Mouse (Mus musculus): Measurements from ENCODE around the gene Galnt18. TPM values are rescaled to one million over a fixed set of nuclear protein-coding genes. Genes with fewer than 3 reads are reported as not detected.
A peak's percentile ranks its signal among the peaks of the same experiment; 100 is the strongest.

Galnt18 gene
- polyA plus RNA-seq, 1 experiment from 2014 or later = 8.0 TPM

DNA sequence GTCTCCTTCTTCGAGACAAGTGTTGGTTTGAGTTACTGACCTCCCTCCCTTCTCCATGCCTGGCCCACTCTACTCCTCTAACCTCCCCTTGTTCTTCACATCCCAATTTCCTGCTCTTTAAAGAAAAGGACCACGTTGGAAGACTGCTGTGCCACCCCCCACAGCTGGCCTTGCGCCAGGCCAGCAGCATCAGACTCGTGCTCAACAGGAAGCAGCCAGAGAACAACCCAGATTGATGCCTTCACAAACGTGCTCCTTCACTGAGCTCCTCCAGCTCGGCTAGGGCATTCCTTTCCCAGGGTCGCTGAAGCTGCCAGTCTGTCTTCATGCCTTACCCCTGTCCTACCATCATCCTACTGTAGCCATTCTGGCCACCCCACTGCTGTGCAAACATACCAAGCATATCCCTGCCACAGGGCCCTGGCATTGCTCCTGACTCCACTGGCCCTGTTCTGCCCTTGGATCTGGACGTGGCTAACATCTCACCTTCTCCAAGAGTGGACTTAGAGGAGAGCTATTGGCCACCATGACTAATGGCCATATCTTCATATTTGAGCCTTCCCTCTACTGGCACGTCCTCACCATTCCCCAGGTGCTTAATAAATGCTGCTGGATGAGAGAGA lies 13.5 kb downstream of the Galnt18 start:
- H3K27me3 ChIP-seq = no peaks in the 10 kb centered on the region
- no peak for ATAC-seq (ENCODE audit: low FRiP score)
- no peak overlapping the region for H3K9ac ChIP-seq
- H3K4me2 ChIP-seq (replicated peaks) = no peak overlapping the region
- H3K36me3 ChIP-seq = no peaks in the 10 kb centered on the region
- H3K9me3 ChIP-seq (replicated peaks) = no peaks in the 10 kb centered on the region
- H3K4me1 ChIP-seq = peaks cover 7% of the 10 kb centered on the region; the same call in 1 of the 2 replicates
- no peak overlapping the region for H3K27ac ChIP-seq
- 75% methylated on average over 9 of the region's 9 CpGs for WGBS
- H3K4me3 ChIP-seq = no peak overlapping the region

DNA sequence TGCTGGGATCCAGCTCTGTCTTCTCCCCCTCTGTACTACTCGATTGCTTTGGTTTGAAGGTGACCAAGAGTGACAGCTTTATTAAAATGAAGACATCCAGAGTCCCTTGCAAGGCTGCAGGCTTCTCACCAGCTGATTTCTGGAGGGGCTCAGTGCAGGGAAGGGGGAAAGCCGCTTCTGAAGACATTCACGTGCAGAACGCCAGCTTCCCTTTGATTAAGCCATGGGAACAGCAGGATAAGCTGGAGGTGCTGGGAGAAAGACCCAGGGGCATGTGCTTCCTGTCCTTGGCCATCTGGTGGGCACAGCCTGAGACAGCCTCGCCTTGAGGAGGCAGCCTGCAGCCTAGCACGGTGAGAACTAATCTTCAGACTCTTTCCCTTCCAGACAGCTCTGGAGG lies 17.0 kb downstream of the Galnt18 start:
- Histone ChIP-seq H3K36me3 (no peaks in the 10 kb centered on the region), H3K27me3 (no peaks in the 10 kb centered on the region), H3K4me1 (peaks cover 22% of the 10 kb centered on the region), H3K9me3 (replicated peaks) (no peaks in the 10 kb centered on the region), H3K27ac (no peak overlapping the region), H3K9ac (no peak overlapping the region), H3K4me2 (replicated peaks) (no peak overlapping the region), H3K4me3 (no peak overlapping the region)
- no peak for ATAC-seq (ENCODE audit: low FRiP score)
- WGBS = 41% methylated on average over 6 of the region's 6 CpGs

DNA sequence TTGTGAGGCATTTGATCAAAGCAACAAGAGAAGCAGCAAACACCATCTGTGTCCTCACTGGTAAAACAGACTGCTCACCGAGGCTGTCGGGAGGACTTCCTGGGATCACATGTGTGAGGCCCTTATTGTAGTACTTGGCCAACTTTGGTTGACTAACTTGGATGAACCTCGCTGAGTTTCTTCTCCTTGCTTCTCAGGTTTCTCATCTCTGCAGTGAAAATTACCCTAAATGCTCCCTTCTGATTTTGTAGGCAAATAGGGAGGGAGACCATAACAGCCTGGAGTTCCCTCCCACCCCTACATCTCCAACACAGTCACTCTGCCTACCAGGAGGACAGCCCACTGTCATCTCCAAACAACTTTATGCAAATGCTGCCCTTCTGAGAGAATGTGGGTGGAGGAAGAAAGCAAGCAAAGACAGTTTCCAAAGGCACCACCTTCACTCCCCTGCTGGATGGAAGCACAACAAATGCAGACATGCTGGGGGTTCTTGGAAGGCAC lies 31.2 kb downstream of the Galnt18 start:
- Histone ChIP-seq H3K27ac (no peak overlapping the region), H3K27me3 (no peaks in the 10 kb centered on the region), H3K4me2 (replicated peaks) (no peak overlapping the region), H3K36me3 (no peaks in the 10 kb centered on the region), H3K4me1 (no peaks in the 10 kb centered on the region), H3K4me3 (no peak overlapping the region), H3K9ac (no peak overlapping the region), H3K9me3 (replicated peaks) (no peaks in the 10 kb centered on the region)
- 80% methylated on average over 3 of the region's 3 CpGs for WGBS
- ATAC-seq (ENCODE audit: low FRiP score) = no peak

DNA sequence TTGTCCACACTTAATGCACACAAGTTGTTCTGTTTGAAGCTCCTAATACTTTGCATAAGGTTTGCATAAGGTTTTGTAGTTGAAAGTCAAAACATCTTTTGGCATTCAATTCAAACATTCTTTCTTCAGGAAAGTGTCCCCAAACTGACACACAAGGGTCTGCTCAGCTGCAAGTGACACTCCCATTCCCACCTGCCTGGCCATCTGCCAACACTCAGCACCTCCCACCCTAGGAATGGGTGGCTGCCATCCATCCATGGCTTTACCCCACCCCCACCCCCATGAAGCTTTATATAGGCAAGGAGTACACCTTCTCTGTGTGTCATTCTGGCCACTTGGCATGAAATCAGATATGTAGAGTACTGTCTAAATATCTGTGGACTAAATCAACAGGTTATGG lies 35.0 kb downstream of the Galnt18 start:
- no peak for ATAC-seq (ENCODE audit: low FRiP score)
- Histone ChIP-seq H3K27me3 (no peaks in the 10 kb centered on the region), H3K4me3 (no peak overlapping the region), H3K27ac (no peak overlapping the region), H3K9ac (no peak overlapping the region), H3K9me3 (replicated peaks) (no peaks in the 10 kb centered on the region), H3K4me2 (replicated peaks) (no peak overlapping the region), H3K36me3 (no peaks in the 10 kb centered on the region), H3K4me1 (peaks cover 5% of the 10 kb centered on the region; the same call in 1 of the 2 replicates)

DNA sequence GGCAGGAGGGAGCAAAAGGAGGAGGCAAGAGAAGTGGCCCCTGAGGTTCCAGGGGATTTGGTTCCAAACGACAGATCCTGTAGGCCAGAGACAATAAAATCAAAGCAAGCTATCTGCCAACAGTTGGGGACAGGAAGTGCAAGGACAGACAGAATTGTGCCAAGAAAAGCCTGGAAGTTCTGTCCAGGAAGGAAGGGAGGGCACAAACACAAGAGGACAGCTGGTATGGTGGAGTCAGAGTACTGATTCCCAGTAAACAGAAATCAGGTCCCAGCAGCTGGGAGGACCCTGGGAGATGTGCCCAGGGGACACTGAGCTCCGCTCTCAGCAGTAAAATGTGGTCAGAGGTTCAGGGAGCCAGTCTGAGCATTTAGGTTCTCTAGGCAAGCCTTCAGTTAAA lies 38.2 kb downstream of the Galnt18 start:
- Histone ChIP-seq H3K4me1 (peaks cover 24% of the 10 kb centered on the region), H3K4me3 (no peak overlapping the region), H3K4me2 (replicated peaks) (no peak overlapping the region), H3K36me3 (no peaks in the 10 kb centered on the region), H3K27ac (no peak overlapping the region), H3K9me3 (replicated peaks) (no peaks in the 10 kb centered on the region), H3K9ac (no peak overlapping the region), H3K27me3 (no peaks in the 10 kb centered on the region)
- no peak for ATAC-seq (ENCODE audit: low FRiP score)
- 58% methylated on average over 2 of the region's 2 CpGs for WGBS

DNA sequence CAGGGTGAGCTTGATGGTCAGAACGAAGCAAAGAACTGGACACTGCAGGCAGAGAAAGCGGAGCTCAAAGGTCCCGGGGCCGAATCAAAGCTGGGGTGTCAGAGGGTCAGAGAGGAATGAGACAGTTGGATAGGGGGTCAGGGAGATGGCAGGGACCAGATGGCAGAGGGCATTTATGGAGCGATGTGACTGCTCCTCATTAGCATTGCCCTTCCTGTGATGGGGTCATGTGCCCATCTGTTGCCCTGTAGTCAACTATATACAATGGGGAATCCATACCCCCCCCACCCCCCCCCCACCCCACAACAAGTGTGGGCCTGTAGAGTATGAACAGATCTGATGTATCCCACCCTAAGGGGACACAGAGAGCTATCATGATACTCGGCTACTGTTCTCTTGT lies 39.7 kb downstream of the Galnt18 start:
- Histone ChIP-seq H3K9me3 (replicated peaks) (no peaks in the 10 kb centered on the region), H3K4me2 (replicated peaks) (no peak overlapping the region), H3K36me3 (no peaks in the 10 kb centered on the region), H3K9ac (no peak overlapping the region), H3K27ac (no peak overlapping the region), H3K27me3 (no peaks in the 10 kb centered on the region), H3K4me1 (peaks cover 24% of the 10 kb centered on the region), H3K4me3 (no peak overlapping the region)
- ATAC-seq (ENCODE audit: low FRiP score) = no peak
- WGBS = 56% methylated on average over 6 of the region's 6 CpGs

DNA sequence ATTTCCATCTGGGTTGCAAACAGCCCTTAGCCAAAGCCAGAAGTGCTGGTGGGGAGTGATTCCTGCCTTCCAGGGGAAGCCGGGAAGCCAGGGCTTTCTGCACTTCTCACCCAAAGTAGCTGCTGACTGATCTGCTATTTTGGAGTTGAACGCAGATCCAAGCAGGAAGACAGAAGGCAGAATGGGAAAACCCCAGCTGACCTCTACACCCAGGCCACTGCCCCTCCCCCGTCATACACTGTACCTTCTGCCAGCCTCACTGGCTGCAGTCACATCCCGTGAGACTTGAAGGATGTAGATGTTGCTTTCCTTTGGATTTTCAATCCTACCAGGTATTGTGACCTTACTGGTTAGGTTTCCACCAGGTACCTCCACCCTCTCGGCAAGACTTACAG lies 40.4 kb downstream of the Galnt18 start:
- H3K27ac ChIP-seq = no peak overlapping the region
- H3K9me3 ChIP-seq (replicated peaks) = no peaks in the 10 kb centered on the region

DNA sequence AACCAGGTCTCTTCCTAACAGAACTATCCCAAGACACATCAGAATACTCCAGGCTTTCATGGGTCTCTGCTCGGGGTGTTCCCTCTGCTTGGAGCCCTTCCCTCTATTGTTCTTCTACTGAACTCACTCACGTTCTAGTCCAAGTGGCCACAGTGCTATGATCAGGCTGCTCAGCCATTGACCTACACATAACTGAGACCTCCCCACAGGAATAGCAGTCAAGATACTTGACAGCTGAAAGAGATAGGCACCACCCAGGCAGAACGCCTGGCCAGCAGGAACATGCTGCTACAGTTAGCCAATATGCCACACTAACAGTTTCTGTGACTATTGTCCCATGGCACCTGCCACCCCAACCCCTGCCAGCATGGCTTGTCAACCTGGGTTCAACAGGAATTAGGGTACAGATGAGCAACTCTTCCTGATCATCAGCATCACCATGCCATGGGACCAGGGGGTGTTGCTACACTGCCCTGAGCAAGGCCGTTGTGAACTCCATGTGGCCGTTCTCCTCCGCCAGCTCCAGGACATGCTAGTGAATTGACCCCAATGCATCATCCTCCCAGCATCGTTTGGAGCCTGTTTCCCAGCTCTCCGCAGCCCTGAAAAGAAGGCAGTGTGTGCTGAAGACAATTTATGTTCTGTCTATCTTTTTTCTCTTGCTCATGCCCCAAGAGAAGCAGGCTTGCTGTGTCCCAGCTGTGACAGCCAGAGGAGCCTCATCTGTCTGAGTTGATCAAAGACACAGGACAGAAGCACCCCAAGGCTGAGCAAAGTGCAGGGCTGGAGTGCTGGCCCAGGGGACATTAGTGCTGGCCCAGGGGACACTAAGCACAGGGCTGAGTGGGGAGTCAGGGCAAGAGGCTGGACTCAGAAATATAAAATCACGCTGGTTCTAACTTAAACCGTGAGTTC lies 41.1 kb downstream of the Galnt18 start:
- 59% methylated on average over 10 of the region's 10 CpGs for WGBS
- no peaks in the 10 kb centered on the region for H3K36me3 ChIP-seq
- no peak overlapping the region for H3K9ac ChIP-seq
- 0 out of 2 replicates have a peak overlapping the region, but pooled peaks have one; percentile 40 for H3K27ac ChIP-seq
- no peak overlapping the region for H3K4me2 ChIP-seq (replicated peaks)
- H3K9me3 ChIP-seq (replicated peaks) = no peaks in the 10 kb centered on the region
- H3K4me3 ChIP-seq = no peak overlapping the region
- peaks cover 24% of the 10 kb centered on the region for H3K4me1 ChIP-seq
- no peaks in the 10 kb centered on the region for H3K27me3 ChIP-seq
- peak; percentile 19; the same call in 1 of the 2 replicates for ATAC-seq (ENCODE audit: low FRiP score)

More for the DNA sequence above, 40.4 kb downstream of the Galnt18 start:
- no peak overlapping the region for H3K4me3 ChIP-seq
- H3K4me1 ChIP-seq = peaks cover 24% of the 10 kb centered on the region
- WGBS = 64% methylated on average over 5 of the region's 5 CpGs
- no peaks in the 10 kb centered on the region for H3K36me3 ChIP-seq
- H3K4me2 ChIP-seq (replicated peaks) = no peak overlapping the region
- H3K27me3 ChIP-seq = no peaks in the 10 kb centered on the region
- ATAC-seq (ENCODE audit: low FRiP score) = no peak
- H3K9ac ChIP-seq = no peak overlapping the region

DNA sequence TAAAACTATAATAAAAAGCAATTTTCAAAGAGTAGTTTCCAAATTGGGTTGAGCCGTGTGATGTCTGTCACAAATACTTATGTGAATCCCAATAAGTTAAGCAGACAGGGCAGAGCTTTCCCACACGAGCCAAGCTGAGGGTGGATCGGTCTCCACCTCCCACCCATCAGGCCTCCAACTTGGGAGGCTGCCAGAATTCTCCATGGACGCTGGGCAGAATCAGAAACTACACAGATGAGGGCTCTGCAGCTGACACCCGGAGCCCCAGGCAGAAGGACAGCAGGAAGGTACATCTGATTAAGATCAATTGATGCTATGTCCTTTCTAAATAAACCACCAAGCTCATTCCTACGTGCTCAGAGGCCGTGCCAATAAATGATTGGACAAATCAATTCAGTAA lies 42.4 kb downstream of the Galnt18 start:
- H3K4me1 ChIP-seq = peaks cover 24% of the 10 kb centered on the region
- no peaks in the 10 kb centered on the region for H3K9me3 ChIP-seq (replicated peaks)
- no peak overlapping the region for H3K4me3 ChIP-seq
- H3K9ac ChIP-seq = no peak overlapping the region
- no peak overlapping the region for H3K4me2 ChIP-seq (replicated peaks)
- no peak for ATAC-seq (ENCODE audit: low FRiP score)
- 69% methylated on average over 7 of the region's 7 CpGs for WGBS
- no peaks in the 10 kb centered on the region for H3K27me3 ChIP-seq
- H3K36me3 ChIP-seq = no peaks in the 10 kb centered on the region
- no peak overlapping the region for H3K27ac ChIP-seq

DNA sequence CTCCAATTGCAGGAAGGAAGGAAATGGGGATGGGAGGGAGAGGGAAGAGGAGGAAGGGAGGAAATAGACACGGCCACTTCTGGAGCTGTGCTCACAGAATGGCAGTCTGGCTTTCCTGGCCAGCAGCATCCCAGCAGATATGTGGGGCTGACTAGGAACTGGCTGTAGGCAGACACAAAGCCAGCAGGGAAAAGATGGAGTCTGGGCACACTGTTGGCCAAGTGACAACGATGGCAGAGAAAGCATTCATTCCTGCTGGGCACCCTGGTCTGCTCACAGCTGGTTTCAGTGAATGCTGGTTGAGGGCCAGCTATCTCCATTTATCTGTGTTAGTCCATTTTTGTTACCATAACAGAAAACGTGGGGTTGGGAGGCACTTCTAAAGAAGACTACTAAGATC lies 43.4 kb downstream of the Galnt18 start:
- ATAC-seq (ENCODE audit: low FRiP score) = no peak
- H3K4me2 ChIP-seq (replicated peaks) = no peak overlapping the region
- no peak overlapping the region for H3K9ac ChIP-seq
- H3K27me3 ChIP-seq = no peaks in the 10 kb centered on the region
- no peaks in the 10 kb centered on the region for H3K9me3 ChIP-seq (replicated peaks)
- H3K27ac ChIP-seq = no peak overlapping the region
- H3K36me3 ChIP-seq = no peaks in the 10 kb centered on the region
- WGBS = 74% methylated on average over 3 of the region's 3 CpGs
- H3K4me3 ChIP-seq = no peak overlapping the region
- peaks cover 24% of the 10 kb centered on the region for H3K4me1 ChIP-seq

DNA sequence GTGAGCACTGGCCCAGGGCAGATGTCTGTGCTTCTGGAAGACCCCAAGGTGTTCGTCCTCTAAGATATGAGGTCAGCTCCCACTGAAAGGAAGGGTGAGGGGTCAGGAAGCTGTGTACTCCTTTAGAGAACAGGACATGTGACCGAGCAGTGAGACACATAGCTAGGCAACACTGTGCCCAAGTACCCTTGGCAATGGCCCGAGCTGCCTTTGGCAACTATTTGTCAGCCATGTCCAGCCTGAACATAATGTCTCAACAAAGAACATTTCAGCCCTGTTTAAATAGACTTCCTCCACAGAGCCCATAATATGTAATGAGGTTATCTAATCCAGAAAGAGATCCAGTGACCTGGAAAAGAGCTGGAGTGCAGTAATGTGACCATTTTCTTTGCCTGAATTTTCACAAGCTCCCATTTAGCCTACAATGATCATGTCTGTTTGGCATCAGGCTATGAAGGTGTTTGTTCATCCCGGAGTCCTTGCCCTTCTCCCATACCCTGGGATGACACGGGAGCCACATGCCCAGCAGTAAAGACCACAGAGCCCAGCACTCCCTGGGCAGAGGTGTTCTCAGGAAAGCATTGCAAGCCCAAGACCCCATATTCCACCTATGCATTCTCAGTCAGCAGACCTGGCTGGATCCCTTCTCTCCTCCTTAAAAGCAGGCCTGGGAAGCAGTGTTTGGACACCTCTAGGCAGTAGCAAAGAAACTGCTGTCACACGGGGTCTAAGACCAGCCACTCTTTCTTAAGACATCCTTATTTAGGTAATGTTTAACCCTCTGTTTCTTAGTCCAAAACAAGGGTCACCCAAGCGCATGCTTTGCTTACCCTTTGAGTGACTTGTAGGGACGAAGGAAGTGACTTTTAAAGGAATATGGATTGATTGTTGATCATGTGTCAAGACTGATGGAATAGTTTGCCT lies 49.2 kb downstream of the Galnt18 start:
- H3K27me3 ChIP-seq = no peaks in the 10 kb centered on the region
- H3K9me3 ChIP-seq (replicated peaks) = no peaks in the 10 kb centered on the region
- H3K27ac ChIP-seq = no peak overlapping the region
- 82% methylated on average over 8 of the region's 8 CpGs for WGBS
- H3K9ac ChIP-seq = no peak overlapping the region
- H3K4me3 ChIP-seq = no peak overlapping the region
- no peak for ATAC-seq (ENCODE audit: low FRiP score)
- no peak overlapping the region for H3K4me2 ChIP-seq (replicated peaks)
- no peaks in the 10 kb centered on the region for H3K36me3 ChIP-seq
- no peaks in the 10 kb centered on the region for H3K4me1 ChIP-seq

DNA sequence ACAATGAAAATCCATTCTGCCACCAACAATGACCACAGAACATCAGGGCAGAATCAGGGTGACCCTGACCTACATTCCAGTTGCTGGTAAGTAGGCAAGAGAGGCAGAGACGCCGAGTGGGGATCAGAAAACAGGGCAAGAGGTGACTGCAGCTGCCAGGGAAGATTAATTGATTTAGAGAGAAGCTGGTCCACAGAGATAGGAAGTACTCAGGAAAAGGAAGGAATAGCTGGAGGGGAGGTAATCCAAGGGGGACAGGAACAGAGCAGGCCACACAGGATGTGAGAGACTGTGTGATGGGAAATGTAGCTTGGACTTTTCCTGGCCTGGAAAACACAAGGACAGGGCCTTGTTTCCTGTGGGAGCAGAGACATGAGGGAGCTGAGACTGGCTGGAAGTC lies 52.8 kb downstream of the Galnt18 start:
- Histone ChIP-seq H3K4me2 (replicated peaks) (no peak overlapping the region), H3K4me1 (no peaks in the 10 kb centered on the region), H3K9me3 (replicated peaks) (no peaks in the 10 kb centered on the region), H3K9ac (no peak overlapping the region), H3K36me3 (no peaks in the 10 kb centered on the region), H3K4me3 (no peak overlapping the region), H3K27me3 (no peaks in the 10 kb centered on the region), H3K27ac (no peak overlapping the region)
- 37% methylated on average over 2 of the region's 2 CpGs for WGBS
- no peak for ATAC-seq (ENCODE audit: low FRiP score)
